Mouse (Mus musculus) heart, embryonic 13.5 days (tissue): Measurements from ENCODE around the gene Mgat2. TPM values are rescaled to one million over a fixed set of nuclear protein-coding genes. Genes with fewer than 3 reads are reported as not detected.
A peak's percentile ranks its signal among the peaks of the same experiment; 100 is the strongest.

Experiments used
- ATAC-seq: fragments of 200-750 bp; cut with Nextera tagmentation; 2 replicates; pipeline ENCODE4 v1.8.0; 2017; ENCODE audit warnings: moderate TSS enrichment; ENCODE audit not compliant: insufficient number of reproducible peaks, low FRiP score, low TSS enrichment; ENCODE audit errors: extremely low read depth
- H3K27ac ChIP-seq: fragments of 300-500 bp; sonication (generic); replicated peaks from 2 replicates; pipeline ENCODE4 v1.5.1; 2015; ENCODE audit warnings: moderate library complexity, mild to moderate bottlenecking, inconsistent platforms
- H3K27me3 ChIP-seq: fragments of 300-500 bp; sonication (generic); replicated peaks from 2 replicates; pipeline ENCODE4 v1.6.1; 2015; ENCODE audit warnings: mild to moderate bottlenecking, inconsistent platforms
- H3K36me3 ChIP-seq: fragments of 300-500 bp; sonication (generic); 2 replicates; pipeline ENCODE4 v1.6.1; 2015; ENCODE audit warnings: mild to moderate bottlenecking, inconsistent platforms
- H3K4me1 ChIP-seq: fragments of 300-500 bp; sonication (generic); 2 replicates; pipeline ENCODE4 v1.6.1; 2015; ENCODE audit warnings: inconsistent platforms
- H3K4me2 ChIP-seq: fragments of 300-500 bp; sonication (generic); 2 replicates; pipeline ENCODE4 v1.6.1; 2015; ENCODE audit warnings: inconsistent platforms, mild to moderate bottlenecking, moderate library complexity
- H3K4me3 ChIP-seq: fragments of 300-500 bp; sonication (generic); 2 replicates; pipeline ENCODE4 v1.5.1; 2015; ENCODE audit warnings: moderate library complexity, mild to moderate bottlenecking, inconsistent platforms
- H3K9ac ChIP-seq: fragments of 300-500 bp; sonication (generic); 2 replicates; pipeline ENCODE4 v1.6.1; 2015; ENCODE audit warnings: inconsistent platforms, mild to moderate bottlenecking, moderate library complexity
- H3K9me3 ChIP-seq: fragments of 300-500 bp; sonication (generic); 2 replicates; pipeline ENCODE4 v1.6.1; 2016; ENCODE audit warnings: inconsistent platforms
- WGBS: fragments of 180-500 bp; shearing (Covaris S2); methylation state at CpG from one replicate; pipeline ENCODE4 v1.1.7; 2015; ENCODE audit warnings: mixed read lengths; 5-methylcytosine and 5-hydroxymethylcytosine counted together
- microRNA-seq: library from miRNA; unstranded; fragments of <30 nt; microRNA quantifications from one replicate; pipeline ENCODE4, GENCODE M21; 2016
- polyA plus RNA-seq: library from polyadenylated mRNA; unstranded; fragments of >200 nt; fragmentation: Nextera tagmentation; extraction: Ambion mirVana; gene quantifications from 2 replicates; pipeline ENCODE4 v1.2.1, GENCODE M21; 2015

Mgat2 gene
- polyA plus RNA-seq, 1 experiment from 2014 or later = 36.5 TPM

DNA sequence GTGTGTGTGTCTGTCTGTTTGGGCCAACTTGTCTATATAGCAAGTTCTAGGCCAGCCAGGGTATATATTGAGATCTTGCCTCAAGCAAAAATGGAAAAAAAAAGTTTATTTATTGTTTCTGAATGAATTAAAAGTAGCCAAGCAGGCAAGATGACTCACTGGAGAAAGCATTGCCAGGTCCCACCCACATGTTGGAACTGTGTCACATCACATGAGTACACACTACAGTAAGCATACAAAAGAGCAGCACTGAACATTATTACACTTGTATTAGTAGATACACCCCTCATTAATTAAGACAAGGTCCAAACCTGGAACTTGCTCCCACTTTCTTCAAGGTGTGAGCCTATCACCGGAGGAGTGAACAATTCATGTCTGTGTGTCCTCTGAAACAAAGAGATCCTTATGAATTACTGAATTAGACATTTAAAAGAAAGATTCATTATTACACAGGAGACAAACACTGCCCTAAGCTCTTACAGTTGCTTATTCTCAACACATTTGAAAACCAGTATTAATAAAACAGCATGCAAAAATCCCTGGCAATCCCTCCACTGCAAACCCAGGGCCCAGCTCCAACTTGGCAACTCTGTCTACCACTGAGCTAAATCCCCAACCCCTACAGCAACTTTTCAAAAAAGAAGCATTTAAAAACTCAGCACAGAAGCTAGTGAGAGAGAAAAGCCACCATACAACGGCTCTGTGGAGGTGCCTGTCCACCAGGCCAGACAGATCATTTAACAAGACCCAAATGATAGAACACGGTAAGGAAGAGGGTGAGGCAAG lies 31.2 kb downstream of the Mgat2 start:
- Histone ChIP-seq H3K4me2 (no peak overlapping the region), H3K27me3 (no peaks in the 10 kb centered on the region), H3K4me3 (no peak overlapping the region), H3K27ac (no peak overlapping the region), H3K4me1 (no peaks in the 10 kb centered on the region), H3K9ac (no peak overlapping the region), H3K36me3 (peaks cover 93% of the 10 kb centered on the region), H3K9me3 (no peaks in the 10 kb centered on the region)
- ATAC-seq = no peak
- 86% methylated on average over 3 of the region's 3 CpGs for WGBS

DNA sequence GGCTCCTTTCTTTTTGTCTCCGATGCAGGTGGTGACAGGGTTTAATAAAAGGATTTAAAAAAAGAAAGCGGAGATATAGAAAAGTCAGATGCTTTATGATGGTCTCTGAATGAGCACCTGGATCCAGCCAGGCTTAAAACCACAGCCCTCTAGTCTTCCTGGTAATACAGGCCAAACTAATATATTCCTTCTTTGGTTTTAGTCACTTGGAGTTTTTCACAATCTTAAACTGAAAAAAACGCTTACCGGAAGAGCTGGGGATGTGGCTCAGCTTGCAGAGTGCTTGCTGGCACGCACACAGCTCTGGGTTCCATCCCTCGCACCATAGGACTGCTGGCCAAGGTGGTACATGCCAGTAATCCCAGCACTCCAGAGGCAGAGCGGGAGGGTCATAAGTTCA lies 32.6 kb downstream of the Mgat2 start:
- Histone ChIP-seq H3K4me3 (no peak overlapping the region), H3K9me3 (no peaks in the 10 kb centered on the region), H3K27ac (no peak overlapping the region), H3K4me1 (no peaks in the 10 kb centered on the region), H3K36me3 (peaks cover 97% of the 10 kb centered on the region), H3K9ac (no peak overlapping the region), H3K4me2 (no peak overlapping the region), H3K27me3 (no peaks in the 10 kb centered on the region)
- no peak for ATAC-seq
- 85% methylated on average over 7 of the region's 7 CpGs for WGBS

DNA sequence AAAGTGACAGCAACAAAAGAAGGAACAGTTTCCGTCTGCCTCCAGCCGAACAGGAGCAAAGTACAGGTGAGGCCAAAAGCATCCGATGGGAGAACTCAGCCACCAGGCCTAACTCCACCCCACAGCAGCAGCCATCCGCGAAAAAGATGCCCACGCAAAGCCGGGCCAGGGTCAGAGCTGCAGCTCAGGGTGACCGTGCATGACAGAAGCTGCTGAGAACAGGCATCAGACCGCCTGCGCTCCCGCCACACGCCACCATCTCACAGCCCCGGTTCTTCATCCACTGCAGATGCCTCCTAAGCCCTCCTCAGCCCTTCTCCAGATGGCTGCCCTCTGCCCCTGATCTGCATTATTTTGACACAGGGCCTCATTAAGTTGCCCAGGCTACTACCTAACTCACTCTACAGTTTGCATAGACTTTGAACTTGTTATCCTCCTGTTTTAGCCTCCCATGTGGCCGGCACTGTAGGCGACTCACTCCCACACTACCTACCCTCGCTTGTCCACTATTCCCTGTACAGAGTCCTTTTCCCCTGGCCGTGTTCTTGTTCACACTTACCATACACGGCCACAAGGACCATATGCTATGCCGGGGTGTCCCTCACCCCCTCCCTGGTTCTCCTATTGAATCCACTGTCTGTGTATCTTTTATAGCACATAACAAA lies 36.8 kb downstream of the Mgat2 start:
- Histone ChIP-seq H3K36me3 (peaks cover 74% of the 10 kb centered on the region), H3K9me3 (no peaks in the 10 kb centered on the region), H3K27ac (no peak overlapping the region), H3K4me3 (no peak overlapping the region), H3K4me1 (no peaks in the 10 kb centered on the region), H3K27me3 (no peaks in the 10 kb centered on the region), H3K9ac (no peak overlapping the region), H3K4me2 (no peak overlapping the region)
- ATAC-seq = no peak
- 83% methylated on average over 19 of the region's 19 CpGs for whole genome bisulfite sequencing

DNA sequence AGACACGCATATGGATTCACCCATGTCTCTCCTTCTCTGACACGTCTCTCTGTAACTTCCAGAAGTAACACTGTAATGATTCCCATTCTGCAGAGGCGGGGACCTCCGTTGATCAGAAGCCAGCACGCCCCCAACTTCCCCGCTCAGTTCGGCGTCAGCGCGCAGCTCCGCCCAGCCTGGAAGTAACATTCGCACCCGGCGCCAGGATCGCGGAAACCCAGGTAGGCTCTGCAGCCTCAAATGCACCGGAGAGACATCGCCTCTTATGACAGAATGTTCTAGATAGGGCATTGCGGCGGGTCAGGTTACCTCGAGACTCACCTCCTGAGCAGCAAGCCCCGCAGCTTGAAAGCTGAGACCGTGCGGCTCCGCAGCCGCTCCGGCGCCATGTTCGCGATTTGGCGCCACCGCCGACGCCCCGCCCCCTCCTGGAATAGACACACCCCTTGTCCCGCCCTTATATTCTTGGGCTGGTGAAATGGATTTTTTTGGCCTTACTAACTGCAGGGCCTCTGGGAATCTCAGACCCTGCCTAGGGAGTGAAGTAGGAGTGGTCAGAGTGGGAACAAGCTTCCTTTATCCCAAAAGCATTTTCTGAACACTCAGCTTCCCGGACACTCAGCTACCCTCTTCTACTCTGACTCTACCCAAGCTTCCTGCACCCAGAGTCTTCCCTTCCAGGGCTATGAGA lies 44.0 kb downstream of the Mgat2 start, which contains the start of gene Pole2:
Pole2 (minus strand) TSS at position 420 of the 691 bp plus-strand sequence.
- under 1% methylated on average over 37 of the region's 37 CpGs for WGBS
- Histone ChIP-seq H3K9me3 (no peaks in the 10 kb centered on the region), H3K27ac (peak within 1 kb of the TSS; percentile 84), H3K9ac (peak within 1 kb of the TSS; percentile 79), H3K4me3 (peak within 1 kb of the TSS; percentile 66), H3K4me1 (peaks cover 15% of the 10 kb centered on the region), H3K36me3 (peaks cover 22% of the 10 kb centered on the region), H3K27me3 (no peaks in the 10 kb centered on the region), H3K4me2 (peak within 1 kb of the TSS; percentile 69)
- peak; percentile 88 for ATAC-seq

DNA sequence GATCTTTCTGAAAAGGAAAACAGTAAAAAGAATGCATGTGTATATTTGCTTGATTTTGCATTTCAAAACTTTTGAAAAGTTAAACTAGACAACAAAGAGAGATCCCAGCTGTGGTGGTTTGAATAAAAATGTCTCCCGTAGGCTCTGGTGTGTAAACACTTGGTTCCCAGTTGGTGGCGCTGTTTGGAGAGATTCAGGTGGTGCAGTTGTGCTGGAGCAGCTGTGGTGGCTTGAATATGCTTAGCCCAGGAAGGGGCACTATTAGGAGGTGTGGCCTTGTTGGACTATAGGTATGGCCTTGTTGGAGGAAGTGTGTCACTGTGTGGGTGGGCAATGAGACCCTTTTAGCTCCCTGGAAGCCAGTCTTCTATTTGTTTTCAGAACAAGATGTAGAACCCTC lies 45.3 kb downstream of the Mgat2 start:
- Histone ChIP-seq H3K9me3 (no peaks in the 10 kb centered on the region), H3K4me2 (no peak overlapping the region), H3K4me1 (peaks cover 15% of the 10 kb centered on the region), H3K36me3 (peaks cover 16% of the 10 kb centered on the region), H3K4me3 (no peak overlapping the region), H3K27me3 (no peaks in the 10 kb centered on the region), H3K9ac (no peak overlapping the region), H3K27ac (no peak overlapping the region)
- 56% methylated on average over 2 of the region's 2 CpGs for WGBS
- ATAC-seq = no peak

DNA sequence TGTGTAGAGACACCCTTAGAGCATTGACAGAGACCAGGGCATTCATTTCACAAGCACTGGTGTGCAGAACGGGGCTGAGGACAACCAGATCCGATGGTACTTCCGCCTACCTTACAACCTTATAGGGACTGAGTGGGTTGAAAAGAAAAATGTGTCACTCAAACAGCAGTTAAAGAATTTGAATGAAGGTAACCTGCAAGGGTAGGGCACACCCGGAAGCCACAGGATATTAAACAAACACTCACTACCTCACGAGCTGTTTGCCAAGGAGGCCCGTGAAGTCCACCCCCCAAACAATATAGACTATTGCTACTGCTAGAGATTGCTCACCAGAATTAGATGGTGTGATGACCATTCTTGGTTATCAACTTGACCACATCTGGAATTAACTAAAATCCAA lies 51.8 kb downstream of the Mgat2 start:
- Histone ChIP-seq H3K4me2 (no peak overlapping the region), H3K27me3 (no peaks in the 10 kb centered on the region), H3K9ac (no peak overlapping the region), H3K4me3 (no peak overlapping the region), H3K9me3 (no peaks in the 10 kb centered on the region), H3K27ac (no peak overlapping the region), H3K4me1 (peaks cover under 1% of the 10 kb centered on the region; the same call in 1 of the 2 replicates), H3K36me3 (no peaks in the 10 kb centered on the region)
- no peak for ATAC-seq
- WGBS = 82% methylated on average over 6 of the region's 6 CpGs

Small RNA genes within 50 kb of the gene (microRNA-seq; reads per million reads assigned to microRNA genes)
- gene Gm47287 (not detected), gene Gm47295 (1.2 reads per million)

Other genes starting within 250 kb of the Mgat2 start
- gene Rps29, start 25.0 kb upstream of the Mgat2 start, polyA plus RNA-seq = 1,386 and 1,427 TPM in 2 replicates
- gene Lrr1, start 15.3 kb upstream of the Mgat2 start, polyA plus RNA-seq = 12.8 and 18.0 TPM in 2 replicates
- gene Rpl36al, start 74 bp upstream of the Mgat2 start, polyA plus RNA-seq = 471 and 531 TPM in 2 replicates
- 19.0 and 20.5 TPM in 2 replicates for gene Gm49383, start 12.9 kb downstream of the Mgat2 start, polyA plus RNA-seq
- 6.4 and 6.8 TPM in 2 replicates for gene Dnaaf2, start 14.3 kb downstream of the Mgat2 start, polyA plus RNA-seq
- 14.2 and 20.8 TPM in 2 replicates for gene Gm49384, start 20.1 kb downstream of the Mgat2 start, polyA plus RNA-seq
- gene Pole2, start 44.0 kb downstream of the Mgat2 start, polyA plus RNA-seq = 14.6 and 18.5 TPM in 2 replicates
- 8.6 and 9.8 TPM in 2 replicates for gene Klhdc1, start 57.0 kb downstream of the Mgat2 start, polyA plus RNA-seq
- gene Klhdc2, start 112.5 kb downstream of the Mgat2 start, polyA plus RNA-seq = 118 and 123 TPM in 2 replicates
- 56.4 and 64.7 TPM in 2 replicates for gene Nemf, start 173.0 kb downstream of the Mgat2 start, polyA plus RNA-seq
- 31.5 and 31.9 TPM in 2 replicates for gene Arf6, start 188.0 kb downstream of the Mgat2 start, polyA plus RNA-seq
- 0.88 and 0.94 TPM in 2 replicates for gene Gm9887, start 188.3 kb downstream of the Mgat2 start, polyA plus RNA-seq